Mouse (Mus musculus): ENCODE results near the gene Klri2.
"Not testable (repeated sequence)": the region's sequence is repeated elsewhere in the genome, so short reads cannot be mapped to it uniquely, and the experiment has no call there.

Gene Klri2

DNA sequence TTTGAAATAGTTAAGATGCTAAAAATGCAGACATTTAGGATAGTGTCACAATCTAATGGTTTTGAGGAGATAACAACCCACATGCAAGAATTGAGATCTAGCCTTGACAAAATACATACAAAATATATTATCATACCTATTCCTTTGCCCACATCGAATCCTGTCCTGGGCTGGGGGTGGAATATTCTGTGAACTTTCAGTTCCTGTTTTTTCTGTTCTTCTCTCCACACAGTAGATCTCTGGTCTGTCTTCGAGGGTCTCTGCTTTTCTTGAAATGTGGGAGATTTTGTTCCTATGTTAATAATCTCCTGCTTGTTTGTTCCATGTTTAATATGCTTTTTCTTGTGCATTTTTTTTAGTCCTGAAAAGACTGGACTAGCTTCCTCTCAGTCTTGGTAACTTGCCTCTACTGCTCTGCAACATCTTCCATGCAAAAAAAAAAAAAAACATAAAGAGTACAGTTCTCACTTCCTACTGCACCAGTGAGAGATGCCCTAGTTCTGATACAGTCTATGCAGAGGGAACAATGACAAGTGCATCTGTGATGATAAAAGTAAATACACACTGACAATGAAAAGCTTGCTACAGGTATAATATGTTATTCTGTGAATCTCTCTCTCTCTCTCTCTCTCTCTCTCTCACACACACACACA is at the start of gene Klri2:
Klri2 (minus strand) TSS at position 416 of the 653 bp plus-strand sequence.
- H3K36me3 ChIP-seq (ENCODE audit: insufficient read depth, low read length): no peaks in the 10 kb centered on the region

GRCm38 (mm10) chr6:129784170-129784569 is 43.9 kb upstream of the Klri2 start, which contains the start of gene Gm156:
TSS of gene Gm156 (minus strand) at chr6:129784270.
- not testable (repeated sequence) for H3K9me3 ChIP-seq (ENCODE audit: low read length); H3K36me3 ChIP-seq (ENCODE audit: insufficient read depth, low read length); H3K27me3 ChIP-seq (ENCODE audit: insufficient read depth, low read length); H3K4me1 ChIP-seq (replicated peaks; ENCODE audit: low read depth, low read length); H3K4me3 ChIP-seq (replicated peaks; ENCODE audit: low read length)

More for the DNA sequence above, at the start of gene Klri2:
- H3K4me3 ChIP-seq (replicated peaks; ENCODE audit: low read length): no peak within 1 kb of the TSS
- no peak for TF ChIP-seq CTCF (conservative IDR thresholded peaks at IDR 0.05; ENCODE audit: low read length)
- no peak for TF ChIP-seq POU5F1 (IDR thresholded peaks at IDR 0.05; ENCODE audit: borderline replicate concordance, low read length)
- no peak for TF ChIP-seq NANOG (IDR thresholded peaks at IDR 0.05; ENCODE audit: borderline replicate concordance, low read length)
- no peaks in the 10 kb centered on the region for H3K9me3 ChIP-seq (ENCODE audit: low read length)
- no peaks in the 10 kb centered on the region for H3K27me3 ChIP-seq (ENCODE audit: insufficient read depth, low read length)
- H3K4me1 ChIP-seq (replicated peaks; ENCODE audit: low read depth, low read length): no peaks in the 10 kb centered on the region

DNA sequence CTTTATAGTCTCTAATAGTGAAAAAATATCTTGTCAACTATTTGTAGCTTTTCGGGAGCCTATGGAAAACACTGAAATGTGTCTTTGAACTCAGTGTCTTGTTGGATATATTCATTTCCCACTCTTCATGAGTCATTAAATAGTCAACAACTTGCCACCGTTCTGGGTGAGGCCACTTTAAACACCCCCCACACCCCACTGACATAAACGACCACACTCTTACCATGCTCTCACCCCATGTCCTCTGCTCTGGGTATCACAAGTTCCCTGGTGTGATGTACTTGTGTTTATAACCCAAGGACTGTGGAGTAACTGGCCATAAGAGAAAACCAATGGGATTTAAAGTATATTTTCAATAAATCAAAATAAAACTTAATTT is 7.4 kb upstream of the Klri2 start:
- H3K36me3 ChIP-seq (ENCODE audit: insufficient read depth, low read length): no peaks in the 10 kb centered on the region
- no peak overlapping the region for H3K4me3 ChIP-seq (replicated peaks; ENCODE audit: low read length)
- TF ChIP-seq CTCF (conservative IDR thresholded peaks at IDR 0.05; ENCODE audit: low read length): no peak
- no peak for TF ChIP-seq POU5F1 (IDR thresholded peaks at IDR 0.05; ENCODE audit: borderline replicate concordance, low read length)
- no peaks in the 10 kb centered on the region for H3K27me3 ChIP-seq (ENCODE audit: insufficient read depth, low read length)
- H3K4me1 ChIP-seq (replicated peaks; ENCODE audit: low read depth, low read length): no peaks in the 10 kb centered on the region
- H3K9me3 ChIP-seq (ENCODE audit: low read length): no peaks in the 10 kb centered on the region

- TF ChIP-seq NANOG (IDR thresholded peaks at IDR 0.05; ENCODE audit: borderline replicate concordance, low read length): no peak
- TF ChIP-seq POU5F1 (IDR thresholded peaks at IDR 0.05; ENCODE audit: borderline replicate concordance, low read length): no peak
- TF ChIP-seq CTCF (conservative IDR thresholded peaks at IDR 0.05; ENCODE audit: low read length): no peak
- Histone ChIP-seq H3K4me3 (replicated peaks; ENCODE audit: low read length) (no peak overlapping the region), H3K27me3 (ENCODE audit: insufficient read depth, low read length) (no peaks in the 10 kb centered on the region)
These were observed 6.9 kb upstream of the Klri2 start for GRCm38 (mm10) chr6:129747016-129747653.

DNA sequence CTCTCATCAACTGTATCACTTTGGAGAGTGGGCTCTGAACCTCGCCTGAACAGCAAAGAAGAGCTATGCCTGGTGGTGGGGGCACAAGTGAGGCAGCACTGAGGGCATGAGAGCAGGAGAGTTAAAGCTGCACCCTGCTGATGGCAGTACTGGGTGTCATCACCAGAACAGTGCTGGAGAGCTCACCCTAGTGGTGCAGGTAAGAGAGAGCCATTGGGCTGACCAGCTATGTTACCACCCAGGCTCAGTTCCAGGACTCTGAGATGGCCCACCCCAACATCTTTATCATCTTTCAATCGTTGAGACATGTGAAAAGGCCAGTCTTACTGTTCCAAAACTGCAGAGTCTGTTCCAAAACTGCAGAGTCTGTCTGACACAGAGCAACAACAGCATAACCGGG is 5.9 kb upstream of the Klri2 start:
- Histone ChIP-seq H3K36me3 (ENCODE audit: insufficient read depth, low read length) (no peaks in the 10 kb centered on the region), H3K9me3 (ENCODE audit: low read length) (no peaks in the 10 kb centered on the region), H3K27me3 (ENCODE audit: insufficient read depth, low read length) (no peaks in the 10 kb centered on the region), H3K4me3 (replicated peaks; ENCODE audit: low read length) (no peak overlapping the region), H3K4me1 (replicated peaks; ENCODE audit: low read depth, low read length) (no peaks in the 10 kb centered on the region)
- TF ChIP-seq POU5F1 (IDR thresholded peaks at IDR 0.05; ENCODE audit: borderline replicate concordance, low read length): no peak
- no peak for TF ChIP-seq CTCF (conservative IDR thresholded peaks at IDR 0.05; ENCODE audit: low read length)
- TF ChIP-seq NANOG (IDR thresholded peaks at IDR 0.05; ENCODE audit: borderline replicate concordance, low read length): no peak

More at GRCm38 (mm10) chr6:129747016-129747653, 6.9 kb upstream of the Klri2 start:
- no peaks in the 10 kb centered on the region for H3K36me3 ChIP-seq (ENCODE audit: insufficient read depth, low read length)
- H3K4me1 ChIP-seq (replicated peaks; ENCODE audit: low read depth, low read length): no peaks in the 10 kb centered on the region
- H3K9me3 ChIP-seq (ENCODE audit: low read length): no peaks in the 10 kb centered on the region

DNA sequence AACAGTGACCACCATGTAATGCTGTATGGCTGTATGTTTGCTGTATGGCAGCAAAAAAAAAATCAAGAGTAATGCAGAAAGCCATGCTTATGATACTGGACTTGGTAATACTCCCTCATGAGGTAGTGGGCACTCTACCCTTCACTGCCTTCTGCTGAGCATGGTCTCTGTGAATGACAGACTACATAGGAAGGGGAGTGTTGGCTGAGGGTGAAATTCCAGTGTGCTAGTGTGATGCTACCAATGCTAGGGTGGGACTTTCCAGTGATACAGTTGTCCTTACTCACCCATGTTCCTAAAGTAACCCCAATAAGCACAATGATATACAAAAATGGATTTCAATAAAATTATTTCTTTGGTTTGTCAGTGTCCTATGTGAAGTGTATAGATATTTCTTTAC is 3.9 kb downstream of the Klri2 start:
- no peak for TF ChIP-seq CTCF (conservative IDR thresholded peaks at IDR 0.05; ENCODE audit: low read length)
- TF ChIP-seq POU5F1 (IDR thresholded peaks at IDR 0.05; ENCODE audit: borderline replicate concordance, low read length): no peak
- no peak for TF ChIP-seq NANOG (IDR thresholded peaks at IDR 0.05; ENCODE audit: borderline replicate concordance, low read length)
- H3K4me3 ChIP-seq (replicated peaks; ENCODE audit: low read length): no peak overlapping the region
- H3K36me3 ChIP-seq (ENCODE audit: insufficient read depth, low read length): no peaks in the 10 kb centered on the region
- no peaks in the 10 kb centered on the region for H3K27me3 ChIP-seq (ENCODE audit: insufficient read depth, low read length)
- H3K4me1 ChIP-seq (replicated peaks; ENCODE audit: low read depth, low read length): no peaks in the 10 kb centered on the region
- H3K9me3 ChIP-seq (ENCODE audit: low read length): no peaks in the 10 kb centered on the region

DNA sequence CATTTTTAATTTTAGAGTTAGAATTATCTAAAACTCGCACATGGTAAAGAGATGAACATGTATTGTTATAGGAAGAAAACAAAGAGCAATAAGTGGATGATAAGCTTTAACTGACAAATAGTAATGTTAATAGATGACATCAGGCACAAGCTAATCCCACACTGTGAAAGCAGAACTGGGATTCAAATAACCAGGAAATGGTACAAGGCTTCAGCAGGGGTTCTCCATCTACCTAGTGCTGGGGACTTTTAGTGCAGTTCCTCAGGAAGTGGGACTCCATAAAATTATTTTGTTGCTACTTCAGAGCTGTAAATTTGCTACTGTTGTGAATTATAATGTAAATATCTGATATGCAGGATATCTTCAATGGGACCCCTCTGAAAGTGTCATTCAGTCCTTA is 13.0 kb downstream of the Klri2 start:
- Histone ChIP-seq H3K9me3 (ENCODE audit: low read length) (no peaks in the 10 kb centered on the region), H3K4me1 (replicated peaks; ENCODE audit: low read depth, low read length) (no peaks in the 10 kb centered on the region), H3K27me3 (ENCODE audit: insufficient read depth, low read length) (no peaks in the 10 kb centered on the region), H3K4me3 (replicated peaks; ENCODE audit: low read length) (no peak overlapping the region), H3K36me3 (ENCODE audit: insufficient read depth, low read length) (no peaks in the 10 kb centered on the region)
- no peak for TF ChIP-seq NANOG (IDR thresholded peaks at IDR 0.05; ENCODE audit: borderline replicate concordance, low read length)
- no peak for TF ChIP-seq POU5F1 (IDR thresholded peaks at IDR 0.05; ENCODE audit: borderline replicate concordance, low read length)
- no peak for TF ChIP-seq CTCF (conservative IDR thresholded peaks at IDR 0.05; ENCODE audit: low read length)

- Histone ChIP-seq H3K27me3 (ENCODE audit: insufficient read depth, low read length) (no peaks in the 10 kb centered on the region), H3K4me1 (replicated peaks; ENCODE audit: low read depth, low read length) (no peaks in the 10 kb centered on the region), H3K4me3 (replicated peaks; ENCODE audit: low read length) (no peak overlapping the region), H3K9me3 (ENCODE audit: low read length) (no peaks in the 10 kb centered on the region), H3K36me3 (ENCODE audit: insufficient read depth, low read length) (no peaks in the 10 kb centered on the region)
- no peak for TF ChIP-seq NANOG (IDR thresholded peaks at IDR 0.05; ENCODE audit: borderline replicate concordance, low read length)
- TF ChIP-seq POU5F1 (IDR thresholded peaks at IDR 0.05; ENCODE audit: borderline replicate concordance, low read length): no peak
- no peak for TF ChIP-seq CTCF (conservative IDR thresholded peaks at IDR 0.05; ENCODE audit: low read length)
These were observed 18.9 kb downstream of the Klri2 start for GRCm38 (mm10) chr6:129721390-129721789.

DNA sequence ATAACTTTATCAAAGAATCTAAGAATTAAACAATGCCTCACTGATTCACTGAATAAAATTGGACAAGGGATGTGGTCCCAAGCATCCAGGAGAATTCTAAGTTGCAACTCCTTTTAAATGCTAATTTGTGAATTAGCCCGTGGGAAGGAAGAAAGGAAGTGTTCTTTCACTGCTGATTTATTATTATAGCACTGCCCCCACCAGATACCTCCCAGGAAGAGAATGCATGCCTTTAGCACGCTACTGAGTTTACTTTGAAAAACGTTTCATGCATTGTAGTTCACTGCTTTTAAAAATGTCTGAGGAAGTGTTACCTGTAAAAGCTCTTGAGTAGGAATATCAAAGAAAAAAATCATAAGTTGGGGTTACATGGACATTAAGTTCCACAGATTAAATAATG is 19.8 kb downstream of the Klri2 start:
- H3K27me3 ChIP-seq (ENCODE audit: insufficient read depth, low read length): no peaks in the 10 kb centered on the region
- no peaks in the 10 kb centered on the region for H3K36me3 ChIP-seq (ENCODE audit: insufficient read depth, low read length)
- H3K4me3 ChIP-seq (replicated peaks; ENCODE audit: low read length): no peak overlapping the region
- no peaks in the 10 kb centered on the region for H3K4me1 ChIP-seq (replicated peaks; ENCODE audit: low read depth, low read length)
- H3K9me3 ChIP-seq (ENCODE audit: low read length): no peaks in the 10 kb centered on the region
- TF ChIP-seq POU5F1 (IDR thresholded peaks at IDR 0.05; ENCODE audit: borderline replicate concordance, low read length): no peak
- TF ChIP-seq NANOG (IDR thresholded peaks at IDR 0.05; ENCODE audit: borderline replicate concordance, low read length): no peak
- TF ChIP-seq CTCF (conservative IDR thresholded peaks at IDR 0.05; ENCODE audit: low read length): no peak

All from E14TG2a.4 (cell line).